ENCODE assay signal across 9 mouse cellular contexts in genomic region chr6:120927765-120928164, GRCm38 (mm10). TPM values are rescaled to one million over a fixed set of nuclear protein-coding genes. Genes with fewer than 3 reads are reported as not detected.
DNase-seq lines count a peak whose midpoint lies in the region; ATAC-seq and TF ChIP-seq lines count a peak whose summit lies in the region.
"Had no signal": no experiment of that assay in that cellular context is flagged by ENCODE, and none has a peak within 500 bp of the region (broad histone marks: within the 10 kb centered on the region; RNA-seq: fewer than 3 reads in every experiment).

No protein-coding gene starts in this region.

- 42% methylated on average over 3 of the region's 3 CpGs for WGBS in heart, postnatal 0 days
- 80% methylated on average over 3 of the region's 3 CpGs for WGBS in forebrain, embryonic 11.5 days

- H3K27me3 ChIP-seq in heart, postnatal 0 days (ENCODE audit: control insufficient read depth, insufficient read depth, low read length), result no peaks in the 10 kb centered on the region
- H3K27me3 ChIP-seq in forebrain, embryonic 11.5 days (ENCODE audit: control insufficient read depth, insufficient read depth, low read length), result no peaks in the 10 kb centered on the region
- H3K27me3 ChIP-seq: stomach, embryonic 15.5 days had no signal

- no peak overlapping the region for H3K9ac ChIP-seq in heart, postnatal 0 days (replicated peaks; ENCODE audit: low read depth, low read length)
- H3K9ac ChIP-seq in forebrain, embryonic 11.5 days (ENCODE audit: low read length), result no peak overlapping the region
- H3K9ac ChIP-seq: stomach, embryonic 15.5 days had no signal

- H3K9me3 ChIP-seq in heart, postnatal 0 days (replicated peaks; ENCODE audit: control insufficient read depth, low read length), result no peaks in the 10 kb centered on the region
- H3K9me3 ChIP-seq in forebrain, embryonic 11.5 days (ENCODE audit: control insufficient read depth, low read length), result no peaks in the 10 kb centered on the region
- H3K9me3 ChIP-seq: stomach, embryonic 15.5 days had no signal

- DNase-seq in right cerebral cortex, postnatal 4 days, result peak; percentile 42
- no peak for DNase-seq in right cerebral cortex, adult 18-20 months
- peak; percentile 33 for DNase-seq in cerebellum, adult 11-12 months
- DNase-seq in heart, postnatal 0 days (ENCODE audit: low spot score), result peak; percentile 39
- DNase-seq in testis, postnatal 10 days (ENCODE audit: low spot score), result peak; percentile 70
- DNase-seq in forebrain, embryonic 11.5 days (ENCODE audit: low spot score), result no peak
- no peak for DNase-seq in spleen, postnatal 14 days (ENCODE audit: low spot score in 2 of 2)

- H3K4me1 ChIP-seq in heart, postnatal 0 days (ENCODE audit: control insufficient read depth, insufficient read depth), result peaks cover 4% of the 10 kb centered on the region
- no peaks in the 10 kb centered on the region for H3K4me1 ChIP-seq in forebrain, embryonic 11.5 days (replicated peaks; ENCODE audit: control insufficient read depth, insufficient read depth, low read length)
- H3K4me1 ChIP-seq: stomach, embryonic 15.5 days had no signal

- no peak for TF ChIP-seq CTCF in heart, postnatal 0 days (IDR thresholded peaks at IDR 0.05; ENCODE audit: low read depth)

- peaks cover 15% of the 10 kb centered on the region; the same call in 1 of the 2 replicates for H3K36me3 ChIP-seq in heart, postnatal 0 days (replicated peaks; ENCODE audit: control insufficient read depth, insufficient read depth, low read length)
- H3K36me3 ChIP-seq in forebrain, embryonic 11.5 days (ENCODE audit: control insufficient read depth, insufficient read depth, low read length), result no peaks in the 10 kb centered on the region; the same call in 1 of the 2 replicates
- H3K36me3 ChIP-seq: stomach, embryonic 15.5 days had no signal

- TF ChIP-seq EP300 in heart, postnatal 0 days (IDR thresholded peaks at IDR 0.05; ENCODE audit: low read depth), result no peak

- peak; percentile 44; the same call in 1 of the 2 replicates for ATAC-seq in heart, postnatal 0 days (ENCODE audit: insufficient read depth, low read depth)
- no peak for ATAC-seq in forebrain, embryonic 11.5 days (replicated peaks; ENCODE audit: low FRiP score)

- no peak overlapping the region for H3K27ac ChIP-seq in heart, postnatal 0 days (ENCODE audit: low read depth)
- no peak overlapping the region for H3K27ac ChIP-seq in forebrain, embryonic 11.5 days (ENCODE audit: low read depth, low read length)
- H3K27ac ChIP-seq: macrophage; stomach, embryonic 15.5 days had no signal

- no peak overlapping the region for H3K4me2 ChIP-seq in heart, postnatal 0 days (ENCODE audit: low read depth, low read length)
- H3K4me2 ChIP-seq in forebrain, embryonic 11.5 days (ENCODE audit: low read depth, low read length, severe bottlenecking), result no peak overlapping the region
- H3K4me2 ChIP-seq: stomach, embryonic 15.5 days had no signal

- no peak overlapping the region for H3K4me3 ChIP-seq in heart, postnatal 0 days (ENCODE audit: low read depth, low read length)
- H3K4me3 ChIP-seq in forebrain, embryonic 11.5 days (ENCODE audit: low read depth, low read length), result no peak overlapping the region
- H3K4me3 ChIP-seq: stomach, embryonic 15.5 days had no signal

RNA-seq across cellular contexts. Expression of gene Bid, which starts 11.1 kb away (rescaled TPM):
- 3.3 and 5.1 TPM in 2 replicates for total RNA-seq in heart, postnatal 0 days (2014; rRNA removed; ENCODE audit: low replicate concordance)
- 2.6 and 3.6 TPM in 2 replicates for polyA plus RNA-seq in heart, postnatal 0 days (2015; fragmentation: Nextera tagmentation; extraction: Ambion mirVana)
- polyA plus RNA-seq in forebrain, embryonic 11.5 days (2014; fragmentation: Nextera tagmentation; extraction: Ambion mirVana), result 15.0 and 16.0 TPM in 2 replicates

Comparison
In these comparisons a context has a peak if more than half of its experiments do, and no peak if none do; other contexts are left out.
1. DNase-seq: peak in right cerebral cortex, postnatal 4 days (single experiment), cerebellum, adult 11-12 months (single experiment), heart, postnatal 0 days (single experiment) and testis, postnatal 10 days (single experiment); none in right cerebral cortex, adult 18-20 months (single experiment), forebrain, embryonic 11.5 days (single experiment) and spleen, postnatal 14 days (0 of 2).